Mouse (Mus musculus) megakaryocyte progenitor cell, adult 5-6 weeks (primary cell): ENCODE data around the gene Igfals. TPM values are rescaled to one million over a fixed set of nuclear protein-coding genes. Genes with fewer than 3 reads are reported as not detected.

Experiments used
- ATAC-seq: replicated peaks from 2 replicates; pipeline ENCODE4 v1.8.0; 2016; ENCODE audit warnings: mild to moderate bottlenecking, moderate TSS enrichment, inconsistent platforms; ENCODE audit not compliant: poor library complexity
- total RNA-seq, 2 experiments: library from RNA; stranded (forward) in 1 of 2; stranded (reverse) in 1 of 2; fragments of 157-497, 149-512 nt in 1 of 2; fragments of 200-1000 nt in 1 of 2; gene quantifications; 2 replicates each; pipeline versions ENCODE4 v1.2.3 to v1.2.4; 2015 to 2017

The Igfals gene
- total RNA-seq, 2 experiments from 2014 or later, result not detected

GRCm38 (mm10) chr17:24860076-24860475, 5.7 kb upstream of the Igfals start:
- ATAC-seq, result peak; percentile 64

DNA sequence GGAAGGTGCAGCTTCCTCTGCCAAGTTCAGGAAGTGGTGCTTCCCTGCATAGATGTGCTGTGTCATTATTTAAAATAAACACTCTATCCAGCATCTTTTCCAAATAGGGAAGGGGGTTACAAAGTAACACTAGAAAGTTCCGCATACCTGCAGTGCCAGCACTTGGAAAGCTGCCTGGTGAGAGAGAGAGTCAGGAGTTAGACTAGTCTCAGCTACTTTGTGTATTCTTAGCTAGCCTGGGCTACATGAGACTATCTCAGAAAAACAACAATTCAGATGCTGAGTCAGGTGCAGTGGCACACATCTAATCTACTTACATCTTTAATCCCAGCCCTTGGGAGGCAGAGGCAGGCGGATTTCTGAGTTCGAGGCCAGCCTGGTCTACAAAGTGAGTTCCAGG, 4.0 kb upstream of the Igfals start:
- ATAC-seq, result no peak

DNA sequence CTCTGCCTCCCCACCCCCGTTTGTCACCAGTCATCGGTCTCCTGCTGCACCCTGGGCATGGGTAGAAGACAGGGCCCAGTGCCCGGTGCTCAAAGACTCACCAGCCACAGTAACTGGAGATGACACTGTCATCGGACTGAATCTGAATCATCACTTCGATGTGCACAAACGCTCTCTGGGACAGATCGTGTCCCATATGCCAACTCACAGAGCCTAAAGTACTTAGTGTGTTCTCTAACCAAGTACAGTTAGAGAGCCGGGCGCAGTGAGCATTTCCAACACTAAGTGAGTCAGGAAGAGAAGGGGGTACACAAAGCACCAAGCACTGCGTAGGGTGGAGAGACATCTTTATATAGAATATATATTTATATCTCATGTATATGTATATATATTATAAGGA, 2.1 kb downstream of the Igfals start:
- ATAC-seq, result no peak

DNA sequence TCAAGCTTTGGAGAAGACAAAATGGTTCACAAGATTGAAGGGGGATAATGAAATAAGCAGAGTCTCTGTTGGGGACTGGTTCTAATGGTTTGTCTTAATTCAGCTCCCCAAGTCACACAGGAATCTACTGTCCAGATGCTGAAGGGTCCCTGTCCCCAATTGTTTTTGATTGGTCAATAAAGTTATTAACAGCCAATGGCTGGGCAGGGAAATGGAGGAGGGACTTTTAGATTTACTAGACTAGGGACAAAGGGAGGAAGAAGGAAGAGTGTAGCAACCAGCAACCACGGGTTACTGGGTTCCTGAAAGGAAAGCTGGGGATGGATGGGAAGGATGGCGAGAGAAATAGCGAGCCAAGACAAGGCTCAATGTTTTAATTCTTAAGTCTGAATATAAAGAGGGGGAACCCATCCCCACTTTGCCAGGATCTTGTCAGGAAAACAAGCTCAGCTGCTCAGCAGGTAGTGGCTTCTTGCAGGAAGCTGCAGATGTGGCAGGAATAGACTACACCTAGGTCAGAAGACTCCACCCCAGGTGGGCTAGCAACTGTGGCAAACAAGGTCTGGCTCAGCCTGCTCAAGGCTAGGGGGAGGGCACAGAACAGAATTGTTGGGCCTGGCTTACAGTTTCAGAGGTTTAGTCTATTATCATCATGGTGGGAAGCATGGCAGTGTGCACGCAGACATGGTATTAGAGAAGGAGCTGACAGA, 8.1 kb downstream of the Igfals start:
- ATAC-seq, result no peak

- ATAC-seq, result no peak
Observed at GRCm38 (mm10) chr17:24874405-24874745, 8.6 kb downstream of the Igfals start.

DNA sequence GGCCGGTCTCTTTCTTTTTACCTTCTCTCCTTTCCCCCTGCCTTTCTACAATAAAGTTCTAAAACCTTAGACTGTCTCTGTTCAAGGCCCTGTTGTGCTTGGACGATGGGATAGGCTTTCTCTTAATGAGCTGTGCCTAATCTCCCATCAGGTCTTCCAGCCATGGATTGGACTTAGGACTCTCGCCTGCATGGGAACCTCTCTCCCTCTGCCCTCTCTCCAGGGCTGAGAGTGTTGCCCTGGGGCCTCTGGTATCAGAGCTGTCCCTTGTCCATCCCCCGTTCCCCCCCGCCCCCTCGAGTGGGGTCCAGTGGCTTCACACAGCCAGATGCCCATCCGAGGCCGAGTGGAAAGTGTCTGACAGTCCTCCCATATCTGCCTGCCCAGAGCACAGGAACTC, 9.2 kb downstream of the Igfals start:
- ATAC-seq, result no peak

DNA sequence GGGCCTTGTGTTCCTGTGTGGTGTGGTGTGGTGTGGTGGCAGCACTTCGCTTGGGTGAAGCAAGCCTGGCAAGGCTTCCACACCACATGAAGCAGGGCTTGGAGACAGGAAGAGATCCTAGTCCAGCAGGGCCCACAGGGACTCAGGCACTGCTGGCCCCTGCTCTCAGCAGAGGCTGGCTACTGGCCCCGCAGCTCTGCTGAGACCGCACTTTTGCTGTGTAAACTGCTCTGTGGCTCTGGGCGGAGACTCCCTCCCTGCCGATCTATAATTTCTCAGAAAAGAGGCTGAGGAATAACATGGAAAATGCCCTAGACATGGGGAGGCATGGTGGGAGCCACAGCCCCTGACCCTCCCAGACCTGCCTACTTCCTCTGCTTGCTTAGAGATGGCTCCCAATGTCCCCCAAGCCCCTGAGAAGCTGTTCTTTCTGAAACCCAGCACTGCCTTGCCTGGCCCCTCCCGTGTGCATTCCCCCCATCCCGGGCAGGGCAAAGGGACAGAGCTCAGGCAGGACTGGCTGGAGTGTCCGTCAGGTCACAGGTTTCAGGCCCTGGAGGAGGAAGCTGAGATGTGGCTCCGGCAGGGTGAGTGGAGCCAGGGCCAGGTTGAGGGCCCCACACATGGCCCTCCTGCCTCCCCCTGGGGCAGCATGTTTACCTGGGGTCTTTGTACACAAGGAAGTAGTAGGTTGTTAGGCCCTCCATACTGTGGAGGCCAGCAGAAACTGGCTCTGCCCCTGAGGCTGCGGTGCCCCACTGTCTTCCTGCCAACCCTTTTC, 11.7 kb downstream of the Igfals start:
- ATAC-seq, result no peak

GRCm38 (mm10) chr17:24878117-24878397, 12.3 kb downstream of the Igfals start:
- ATAC-seq, result no peak

DNA sequence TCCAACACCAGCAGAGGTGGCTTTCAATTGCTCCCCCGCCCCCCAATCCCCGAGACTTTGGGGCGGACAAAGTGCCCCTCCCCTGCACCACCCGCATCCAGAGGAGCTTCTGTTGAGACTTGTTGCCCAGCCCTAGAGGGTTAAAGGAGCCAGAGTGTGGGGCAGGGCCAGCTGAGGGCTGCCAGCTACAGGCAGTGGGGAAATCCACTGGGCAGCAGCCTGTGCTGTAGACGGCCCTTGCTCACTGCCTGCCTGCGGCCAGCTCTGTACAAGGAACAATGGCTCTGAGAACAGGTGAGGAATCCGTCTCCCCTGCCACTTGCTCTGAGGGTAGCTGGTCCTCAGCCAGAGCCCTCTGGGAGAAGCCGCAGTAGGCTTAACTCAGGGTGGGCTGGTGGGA, 12.7 kb downstream of the Igfals start:
- no peak for ATAC-seq

- ATAC-seq, result peak; percentile 43
Observed at GRCm38 (mm10) chr17:24881738-24882440, 16.1 kb downstream of the Igfals start.

GRCm38 (mm10) chr17:24884391-24884790, 18.6 kb downstream of the Igfals start:
- ATAC-seq, result no peak

- ATAC-seq, result no peak
Observed at GRCm38 (mm10) chr17:24885356-24886133, 19.7 kb downstream of the Igfals start.

GRCm38 (mm10) chr17:24886134-24886931, 20.5 kb downstream of the Igfals start, which contains the start of the genes Nubp2 and Spsb3:
Nubp2 (minus strand) TSS chr17:24886349.
Spsb3 (plus strand) TSS chr17:24886643.
- peak; percentile 90 for ATAC-seq

- no peak for ATAC-seq
Observed at GRCm38 (mm10) chr17:24886932-24887271, 21.1 kb downstream of the Igfals start.

DNA sequence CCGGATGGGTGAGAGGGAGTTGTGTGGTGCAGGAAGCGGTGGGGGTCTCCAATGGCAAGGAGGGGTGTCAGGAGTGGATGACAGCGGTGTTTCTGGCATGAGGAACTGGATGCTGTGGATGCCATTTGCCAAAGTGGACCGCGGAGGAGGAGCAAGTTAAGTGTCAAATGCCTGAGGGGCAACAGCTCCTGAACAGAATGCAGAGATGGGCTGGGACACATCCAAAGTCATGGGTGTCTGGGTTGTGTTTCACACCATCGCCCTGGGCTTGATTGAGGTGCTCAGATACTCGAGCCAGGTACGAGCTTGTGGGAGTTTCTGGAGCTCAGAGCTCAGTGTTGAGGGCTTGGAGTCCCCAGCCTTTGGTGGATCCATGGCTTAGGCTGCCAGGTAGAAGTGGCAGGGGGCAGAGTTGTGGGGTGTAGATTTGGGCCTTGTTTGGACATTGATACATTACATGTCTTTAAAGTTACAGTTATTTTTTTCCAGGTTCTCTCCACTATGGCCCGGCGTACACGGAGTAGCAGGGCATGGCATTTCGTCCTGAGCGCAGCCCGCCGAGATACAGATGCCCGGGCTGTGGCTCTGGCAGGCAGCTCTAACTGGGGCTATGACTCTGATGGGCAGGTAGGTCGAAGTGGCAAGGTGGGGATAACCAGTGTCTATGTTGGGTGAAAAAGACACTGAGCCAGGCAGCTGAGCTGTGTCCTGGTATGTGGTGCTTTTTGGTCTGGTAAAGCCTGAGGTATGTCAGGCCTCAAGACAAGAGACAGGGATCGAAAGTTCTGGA, 21.7 kb downstream of the Igfals start:
- ATAC-seq, result no peak

DNA sequence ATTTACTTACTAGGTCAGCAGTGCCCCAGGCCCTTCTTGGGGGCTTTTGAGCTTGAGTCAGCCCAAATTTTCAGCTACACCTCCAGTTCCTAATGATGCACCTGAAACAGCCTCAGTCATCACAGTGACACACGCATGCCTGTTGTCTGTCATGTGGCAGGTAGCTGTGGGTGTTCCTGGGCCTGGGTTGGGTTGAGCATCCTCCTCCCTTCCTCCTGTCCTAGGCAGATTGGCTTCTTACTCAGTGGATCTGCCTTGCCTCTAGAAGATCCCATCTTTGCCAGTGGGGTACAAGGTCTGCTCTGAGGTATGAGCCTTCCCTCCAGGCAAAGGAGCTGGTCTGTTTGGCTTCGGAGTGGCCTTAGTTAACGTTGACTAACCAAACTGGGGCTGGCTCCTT, 23.1 kb downstream of the Igfals start:
- no peak for ATAC-seq

DNA sequence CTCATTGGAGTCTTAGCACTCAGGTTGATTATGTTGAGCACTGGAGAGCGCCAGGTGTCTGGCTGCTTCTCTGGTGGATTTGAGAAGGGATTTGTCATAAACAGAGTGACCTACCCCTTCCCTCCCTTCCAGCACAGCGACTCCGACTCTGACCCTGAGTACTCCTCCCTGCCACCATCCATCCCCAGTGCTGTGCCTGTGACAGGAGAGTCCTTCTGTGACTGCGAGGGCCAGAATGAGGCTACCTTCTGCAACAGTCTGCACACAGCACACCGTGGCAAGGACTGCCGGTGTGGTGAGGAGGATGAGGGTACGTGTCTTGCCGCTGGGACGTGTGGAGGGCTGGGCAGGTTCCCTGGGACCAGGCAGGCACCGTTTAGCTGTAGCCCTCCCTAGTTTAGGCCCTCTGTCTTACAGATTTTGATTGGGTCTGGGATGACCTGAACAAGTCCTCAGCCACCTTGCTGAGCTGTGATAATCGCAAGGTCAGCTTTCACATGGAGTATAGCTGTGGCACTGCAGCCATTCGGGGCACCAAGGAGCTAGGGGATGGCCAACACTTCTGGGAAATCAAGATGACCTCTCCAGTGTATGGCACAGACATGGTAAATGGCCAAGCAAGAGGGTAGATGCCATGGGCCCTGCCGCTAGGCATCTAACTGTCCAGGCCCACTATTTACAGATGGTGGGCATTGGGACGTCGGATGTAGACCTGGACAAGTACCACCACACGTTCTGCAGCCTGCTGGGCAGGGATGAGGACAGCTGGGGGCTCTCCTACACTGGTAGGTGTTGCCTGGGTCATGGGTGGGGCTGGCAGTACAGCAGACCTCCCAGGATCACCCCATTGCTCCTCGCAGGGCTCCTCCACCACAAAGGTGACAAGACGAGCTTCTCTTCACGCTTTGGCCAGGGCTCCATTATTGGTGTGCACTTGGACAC, 24.6 kb downstream of the Igfals start:
- no peak for ATAC-seq

- ATAC-seq, result no peak
Observed at GRCm38 (mm10) chr17:24891321-24891720, 25.5 kb downstream of the Igfals start.

- ATAC-seq, result no peak
Observed at GRCm38 (mm10) chr17:24892785-24893184, 27.0 kb downstream of the Igfals start.
